Mouse (Mus musculus) cerebellum, postnatal 14 days (tissue): ENCODE data around the gene Parp3.

ENCODE experiments used
- DNase-seq, 2 experiments: peaks; one replicate each; pipeline ENCODE4 v3.0.0; 2021; ENCODE audit warnings: mixed read lengths in 2 of 2

The Parp3 gene

DNA sequence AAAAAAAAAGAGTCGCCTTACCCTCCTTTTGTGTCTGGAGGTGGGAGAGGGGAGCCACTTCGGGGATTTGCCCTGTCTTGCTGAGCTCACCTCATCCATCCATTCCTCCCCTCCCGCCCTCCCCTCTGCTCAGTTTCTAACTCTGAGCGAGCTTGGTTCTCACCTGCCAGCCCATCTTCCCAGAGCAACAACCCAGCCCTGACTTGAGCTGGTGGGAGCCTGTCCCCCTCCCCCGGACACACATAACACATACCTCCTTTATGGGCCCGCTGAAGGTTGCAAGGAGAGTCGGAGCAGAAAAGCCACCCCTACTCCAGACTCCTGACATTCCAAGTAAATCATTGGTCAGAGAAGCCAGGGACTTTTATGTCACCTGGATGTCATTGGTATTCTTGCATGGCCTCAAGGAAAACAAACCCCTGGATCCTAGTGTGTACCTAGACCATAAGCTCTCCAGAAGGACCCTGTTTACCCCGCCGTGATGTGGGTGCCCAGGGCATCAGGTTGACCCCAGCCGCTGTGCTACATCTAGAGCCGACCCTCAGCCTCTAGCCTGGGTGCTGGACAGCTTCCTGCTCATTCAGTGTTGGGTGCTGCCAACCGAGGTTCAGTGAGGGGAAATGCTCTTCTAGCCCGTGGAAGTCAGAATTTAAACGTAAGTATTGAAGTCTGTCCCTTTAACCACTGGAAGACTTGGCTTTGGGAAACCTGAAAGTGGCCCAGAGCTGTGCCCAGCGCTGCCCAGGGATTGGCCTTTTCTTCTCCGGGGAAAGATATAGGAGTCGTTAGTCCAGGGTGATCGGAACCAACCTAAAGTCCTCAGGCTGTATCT, 55.5 kb downstream of the Parp3 start:
- no peak for DNase-seq

DNA sequence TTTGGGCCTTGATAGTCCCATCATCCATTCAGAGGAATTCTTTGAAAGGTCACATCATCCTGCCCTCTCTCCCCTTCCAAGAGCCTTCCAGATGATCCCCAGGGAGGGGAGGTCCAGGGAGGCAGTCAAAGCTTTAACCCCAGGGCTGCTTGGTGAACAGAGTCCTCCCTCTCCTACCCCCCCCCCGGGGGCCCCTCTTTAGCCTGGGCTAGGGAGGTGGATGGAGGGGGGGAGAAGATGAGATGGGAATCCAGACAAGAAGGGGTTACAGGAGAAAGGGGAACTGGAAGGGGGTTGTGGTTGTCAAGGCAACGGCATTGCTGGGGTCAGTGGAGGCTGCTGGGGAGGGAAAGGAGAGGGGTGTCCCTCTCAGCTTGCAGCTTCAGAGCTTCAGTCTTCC, 56.1 kb downstream of the Parp3 start:
- no peak for DNase-seq
